Mouse (Mus musculus): ENCODE measurements around the gene Sv2b. TPM values are rescaled to one million over a fixed set of nuclear protein-coding genes. Genes with fewer than 3 reads are reported as not detected.

The Sv2b gene
- total and polyA plus RNA-seq, 2 experiments from 2014 or later, result 21.8 to 55.7 TPM

GRCm38 (mm10) chr7:75142800-75143199, 166.3 kb downstream of the Sv2b start:
- H3K4me2 ChIP-seq (ENCODE audit: low read depth, low read length), result no peak overlapping the region
- no peaks in the 10 kb centered on the region for H3K27me3 ChIP-seq (ENCODE audit: insufficient read depth, low read length)
- H3K36me3 ChIP-seq (ENCODE audit: insufficient read depth, low read length), result no peaks in the 10 kb centered on the region
- H3K4me3 ChIP-seq (ENCODE audit: low read length), result no peak overlapping the region
- no peak for DNase-seq (ENCODE audit: low spot score)
- 60% methylated on average over 2 of the region's 2 CpGs for WGBS
- no peaks in the 10 kb centered on the region for H3K9me3 ChIP-seq (ENCODE audit: low read length)
- no peak for ATAC-seq
- no peaks in the 10 kb centered on the region for H3K4me1 ChIP-seq (ENCODE audit: insufficient read depth, low read length)
- TF ChIP-seq CTCF (IDR thresholded peaks at IDR 0.05; ENCODE audit: low read depth), result no peak
- H3K27ac ChIP-seq, result no peak overlapping the region
- no peak overlapping the region for H3K9ac ChIP-seq (replicated peaks; ENCODE audit: low read length)

- peak; percentile 43; the same call in 1 of the 2 replicates for ATAC-seq
- H3K4me2 ChIP-seq (ENCODE audit: low read depth, low read length), result peak overlapping the region; percentile 51
- H3K27ac ChIP-seq, result no peak overlapping the region
- no peaks in the 10 kb centered on the region for H3K36me3 ChIP-seq (ENCODE audit: insufficient read depth, low read length)
- no peaks in the 10 kb centered on the region for H3K27me3 ChIP-seq (ENCODE audit: insufficient read depth, low read length)
- H3K9ac ChIP-seq (replicated peaks; ENCODE audit: low read length), result 0 out of 2 replicates have a peak overlapping the region, but pooled peaks have one; percentile 13
- H3K4me3 ChIP-seq (ENCODE audit: low read length), result peak overlapping the region; percentile 23
- TF ChIP-seq CTCF (IDR thresholded peaks at IDR 0.05; ENCODE audit: low read depth), result no peak
- H3K9me3 ChIP-seq (ENCODE audit: low read length), result no peaks in the 10 kb centered on the region
- peak; percentile 40 for DNase-seq (ENCODE audit: low spot score)
- H3K4me1 ChIP-seq (ENCODE audit: insufficient read depth, low read length), result no peaks in the 10 kb centered on the region
- WGBS, result 8% methylated on average over 17 of the region's 17 CpGs
These were observed 167.0 kb downstream of the Sv2b start for GRCm38 (mm10) chr7:75141919-75142700.

GRCm38 (mm10) chr7:75139306-75139705, 169.8 kb downstream of the Sv2b start:
- H3K4me1 ChIP-seq (ENCODE audit: insufficient read depth, low read length), result no peaks in the 10 kb centered on the region
- WGBS, result 85% methylated on average over 2 of the region's 2 CpGs
- H3K36me3 ChIP-seq (ENCODE audit: insufficient read depth, low read length), result no peaks in the 10 kb centered on the region
- no peaks in the 10 kb centered on the region for H3K27me3 ChIP-seq (ENCODE audit: insufficient read depth, low read length)
- no peak overlapping the region for H3K4me3 ChIP-seq (ENCODE audit: low read length)
- H3K9ac ChIP-seq (replicated peaks; ENCODE audit: low read length), result no peak overlapping the region
- H3K9me3 ChIP-seq (ENCODE audit: low read length), result no peaks in the 10 kb centered on the region
- DNase-seq (ENCODE audit: low spot score), result peak; percentile 25
- H3K27ac ChIP-seq, result no peak overlapping the region
- no peak overlapping the region for H3K4me2 ChIP-seq (ENCODE audit: low read depth, low read length)
- no peak for ATAC-seq
- no peak for TF ChIP-seq CTCF (IDR thresholded peaks at IDR 0.05; ENCODE audit: low read depth)

- no peaks in the 10 kb centered on the region for H3K36me3 ChIP-seq (ENCODE audit: insufficient read depth, low read length)
- DNase-seq (ENCODE audit: low spot score), result peak; percentile 83
- H3K4me3 ChIP-seq (ENCODE audit: low read length), result no peak overlapping the region
- H3K9ac ChIP-seq (replicated peaks; ENCODE audit: low read length), result no peak overlapping the region
- H3K27me3 ChIP-seq (ENCODE audit: insufficient read depth, low read length), result no peaks in the 10 kb centered on the region
- TF ChIP-seq CTCF (IDR thresholded peaks at IDR 0.05; ENCODE audit: low read depth), result peak; percentile 66
- no peak overlapping the region for H3K27ac ChIP-seq
- peak; percentile 80 for ATAC-seq
- no peaks in the 10 kb centered on the region for H3K9me3 ChIP-seq (ENCODE audit: low read length)
- WGBS, result 26% methylated on average over 15 of the region's 15 CpGs
- H3K4me1 ChIP-seq (ENCODE audit: insufficient read depth, low read length), result no peaks in the 10 kb centered on the region
- no peak overlapping the region for H3K4me2 ChIP-seq (ENCODE audit: low read depth, low read length)
These were observed 174.1 kb downstream of the Sv2b start for GRCm38 (mm10) chr7:75134710-75135617.

- WGBS, result 95% methylated on average over 4 of the region's 4 CpGs
- no peak overlapping the region for H3K4me2 ChIP-seq (ENCODE audit: low read depth, low read length)
- DNase-seq (ENCODE audit: low spot score) (no peak), ATAC-seq (no peak)
- no peak overlapping the region for H3K27ac ChIP-seq
- no peak overlapping the region for H3K4me3 ChIP-seq (ENCODE audit: low read length)
- no peak overlapping the region for H3K9ac ChIP-seq (replicated peaks; ENCODE audit: low read length)
- H3K4me1 ChIP-seq (ENCODE audit: insufficient read depth, low read length), result no peaks in the 10 kb centered on the region
- no peaks in the 10 kb centered on the region for H3K27me3 ChIP-seq (ENCODE audit: insufficient read depth, low read length)
- no peaks in the 10 kb centered on the region for H3K9me3 ChIP-seq (ENCODE audit: low read length)
- TF ChIP-seq CTCF (IDR thresholded peaks at IDR 0.05; ENCODE audit: low read depth), result no peak
- H3K36me3 ChIP-seq (ENCODE audit: insufficient read depth, low read length), result no peaks in the 10 kb centered on the region
These were observed 181.0 kb downstream of the Sv2b start for GRCm38 (mm10) chr7:75128036-75128435.

GRCm38 (mm10) chr7:75124067-75124466, 185.0 kb downstream of the Sv2b start:
- H3K4me3 ChIP-seq (ENCODE audit: low read length), result no peak overlapping the region
- H3K36me3 ChIP-seq (ENCODE audit: insufficient read depth, low read length), result no peaks in the 10 kb centered on the region
- no peaks in the 10 kb centered on the region for H3K9me3 ChIP-seq (ENCODE audit: low read length)
- TF ChIP-seq CTCF (IDR thresholded peaks at IDR 0.05; ENCODE audit: low read depth), result no peak
- no peak for ATAC-seq
- no peak for DNase-seq (ENCODE audit: low spot score)
- H3K9ac ChIP-seq (replicated peaks; ENCODE audit: low read length), result no peak overlapping the region
- no peak overlapping the region for H3K4me2 ChIP-seq (ENCODE audit: low read depth, low read length)
- 84% methylated on average over 5 of the region's 5 CpGs for WGBS
- H3K27me3 ChIP-seq (ENCODE audit: insufficient read depth, low read length), result no peaks in the 10 kb centered on the region
- no peak overlapping the region for H3K27ac ChIP-seq
- H3K4me1 ChIP-seq (ENCODE audit: insufficient read depth, low read length), result no peaks in the 10 kb centered on the region

Data from hindbrain, postnatal 0 days (tissue).